Mouse (Mus musculus): ENCODE measurements at regions not wholly inside any gene's neighbourhood (a gene's known extent, or its start where the extent isn't known, plus 50 kb on each side); places are given as distances from the start of the nearest gene placed in this dataset.

DNA sequence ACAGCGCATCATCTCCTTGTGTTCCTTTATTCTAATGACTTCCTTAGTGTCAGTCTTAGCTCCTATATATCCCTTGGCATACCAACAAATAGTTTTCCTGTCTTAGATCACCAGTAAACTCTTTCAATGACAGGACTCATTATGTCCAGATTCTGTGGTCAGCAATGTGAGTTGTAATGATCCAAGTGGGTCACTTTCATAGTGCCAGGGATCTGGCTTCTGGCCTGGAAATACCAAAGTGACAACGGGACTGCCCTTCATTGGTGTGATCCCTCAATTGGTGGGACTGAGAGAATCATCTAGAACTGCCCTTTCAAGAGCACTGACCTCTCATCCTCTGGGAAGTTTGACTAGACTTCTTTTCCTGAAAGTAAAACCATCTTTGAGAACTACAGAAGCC, 494.7 kb upstream of the A1bg start:
- in situ Hi-C loops (cut with MboI, MseI) = loop anchor here (5.0 kb wide), 1 partner anchor 565 kb away; no protein-coding TSS in a partner anchor

GRCm38 (mm10) chr15:61416841-61417240, 494.0 kb upstream of the A1bg start:
- in situ Hi-C loops (cut with MboI, MseI) = loop anchor here (5.0 kb wide), 1 partner anchor 565 kb away; no protein-coding TSS in a partner anchor

GRCm38 (mm10) chr15:61415626-61416025, 492.8 kb upstream of the A1bg start:
- in situ Hi-C loops (cut with MboI, MseI) = loop anchor here (5.0 kb wide), 1 partner anchor 567 kb away; no protein-coding TSS in a partner anchor

DNA sequence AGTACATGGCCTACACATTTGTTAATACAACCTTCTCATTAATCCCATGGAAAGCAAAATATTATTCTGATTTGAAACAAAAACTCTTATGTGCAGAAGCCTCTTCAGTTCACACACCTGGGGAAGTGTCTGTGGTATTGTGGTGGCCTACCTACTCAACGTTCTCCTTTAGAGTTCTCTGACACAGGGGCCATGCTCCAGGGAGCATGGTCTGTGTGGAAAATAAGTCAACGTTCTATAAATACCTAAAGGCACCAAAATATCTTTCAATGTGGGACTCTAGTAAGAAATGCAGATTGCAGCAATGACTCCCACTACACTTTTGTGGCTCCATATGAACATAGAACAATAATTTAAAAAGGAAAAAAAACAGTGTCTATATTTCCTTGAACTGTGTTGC, 489.0 kb upstream of the A1bg start:
- in situ Hi-C loops (cut with MboI, MseI) = no loop called here

DNA sequence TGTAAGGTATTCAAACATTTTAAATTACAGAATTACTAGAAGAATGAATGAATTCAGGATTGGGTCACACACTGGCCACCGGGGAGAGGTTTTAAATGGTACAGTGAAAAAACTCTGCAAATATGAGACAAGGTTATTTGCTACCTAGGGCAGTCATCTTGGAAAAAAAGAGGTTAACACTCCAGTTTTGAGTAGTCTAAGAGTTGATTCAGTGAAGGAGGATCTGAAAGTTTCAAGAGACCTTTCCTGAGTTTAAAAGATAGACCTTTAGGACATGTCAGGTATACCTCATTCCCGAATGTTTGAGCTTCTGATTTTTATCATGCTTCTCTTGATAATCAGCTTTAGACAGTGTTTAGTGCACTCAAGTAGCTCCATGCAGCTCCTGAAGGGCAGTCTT, 488.0 kb upstream of the A1bg start:
- in situ Hi-C loops (cut with MboI, MseI) = no loop called here

DNA sequence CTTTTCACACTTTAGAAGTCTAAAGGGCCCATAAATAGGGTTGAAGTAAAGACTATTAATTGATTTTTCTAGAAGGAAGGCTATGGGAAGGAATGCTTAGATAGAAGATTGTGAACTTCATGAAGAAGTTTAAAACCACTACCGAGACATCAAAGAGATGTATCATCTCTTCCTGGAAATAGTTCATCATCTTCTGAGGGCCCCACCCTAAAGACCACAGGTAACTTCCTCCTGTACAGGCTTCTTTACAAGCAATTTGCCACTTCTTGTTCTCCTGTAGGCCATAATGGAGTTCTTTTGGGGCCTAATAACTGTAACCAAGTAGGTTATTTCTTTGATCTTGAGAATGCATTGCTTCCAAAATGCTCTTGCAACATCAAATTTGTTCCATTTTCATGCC, 485.8 kb upstream of the A1bg start:
- in situ Hi-C loops (cut with MboI, MseI) = no loop called here

- in situ Hi-C loops (cut with MboI, MseI) = no loop called here
Observed at GRCm38 (mm10) chr15:61400720-61401119, 477.9 kb upstream of the A1bg start.

GRCm38 (mm10) chr15:61399971-61400370, 477.2 kb upstream of the A1bg start:
- in situ Hi-C loops (cut with MboI, MseI) = loop anchor here (10.0 kb wide), 1 partner anchor 245 kb away; no protein-coding TSS in a partner anchor

DNA sequence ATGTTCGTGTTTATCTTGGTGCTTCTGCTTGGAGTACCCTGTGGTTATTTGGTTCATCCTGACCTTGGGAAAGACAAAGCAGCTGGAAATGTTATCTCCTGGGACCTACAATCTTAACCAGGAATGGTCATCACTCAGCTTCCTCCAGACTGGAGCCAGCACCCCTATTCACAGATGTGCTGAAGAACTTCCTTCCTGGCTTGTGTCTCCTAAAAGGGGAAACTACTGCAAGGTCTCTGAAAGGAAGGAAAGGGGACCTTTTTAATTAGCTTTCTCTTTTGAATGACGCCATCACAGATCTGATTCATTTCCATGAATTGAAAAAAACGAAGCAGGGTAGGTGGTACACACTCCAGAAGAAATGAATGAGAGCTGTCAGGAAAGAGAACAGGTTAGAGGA, 476.0 kb upstream of the A1bg start:
- in situ Hi-C loops (cut with MboI, MseI) = loop anchor here (10.0 kb wide), 1 partner anchor 244 kb away; no protein-coding TSS in a partner anchor

DNA sequence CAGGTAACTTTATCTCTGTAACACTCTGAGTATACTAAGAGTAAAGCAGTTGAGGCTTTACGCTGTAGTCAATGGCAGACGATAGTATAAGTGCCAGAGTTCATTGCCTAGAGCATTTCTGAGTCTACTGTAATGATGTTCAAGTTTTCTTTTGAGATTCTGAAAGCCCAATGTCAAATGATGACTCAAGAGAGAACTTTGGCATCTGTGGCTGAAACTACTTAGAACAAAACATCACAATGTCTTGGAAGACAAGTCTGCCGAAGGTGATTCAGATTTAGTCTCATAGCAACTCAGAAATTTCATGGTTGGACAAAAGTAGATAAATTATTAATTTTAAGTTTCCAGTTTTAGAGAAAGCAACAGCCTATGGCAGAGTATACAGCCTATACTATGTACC, 474.2 kb upstream of the A1bg start:
- in situ Hi-C loops (cut with MboI, MseI) = loop anchor here (10.0 kb wide), 1 partner anchor 242 kb away; no protein-coding TSS in a partner anchor

DNA sequence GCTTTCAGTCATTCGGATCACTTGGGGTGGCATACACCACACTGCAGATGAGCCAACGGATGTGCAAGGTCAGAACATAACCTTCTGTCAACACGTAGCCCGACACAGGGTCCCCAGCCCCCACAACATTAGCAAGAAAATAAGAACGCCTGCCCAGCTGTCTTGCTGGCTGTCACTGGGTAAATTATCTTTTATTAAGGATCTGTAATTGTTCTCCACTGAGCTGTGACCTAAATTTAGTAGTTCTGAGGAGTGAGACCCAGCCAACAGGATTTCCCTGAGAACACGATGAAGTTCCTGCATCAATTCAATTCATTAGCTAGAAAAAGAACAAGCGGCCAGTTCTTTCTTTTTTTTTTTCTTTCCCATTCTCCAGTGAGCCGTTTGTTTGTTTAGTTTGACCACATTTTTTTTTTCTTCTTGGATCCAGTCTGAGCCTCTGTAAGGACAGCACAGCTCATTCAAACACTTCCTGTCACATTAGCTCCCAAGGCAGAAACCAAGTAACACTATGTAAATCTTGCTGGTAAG, 472.5 kb upstream of the A1bg start:
- in situ Hi-C loops (cut with MboI, MseI) = loop anchor here (10.0 kb wide), 1 partner anchor 241 kb away; no protein-coding TSS in a partner anchor

DNA sequence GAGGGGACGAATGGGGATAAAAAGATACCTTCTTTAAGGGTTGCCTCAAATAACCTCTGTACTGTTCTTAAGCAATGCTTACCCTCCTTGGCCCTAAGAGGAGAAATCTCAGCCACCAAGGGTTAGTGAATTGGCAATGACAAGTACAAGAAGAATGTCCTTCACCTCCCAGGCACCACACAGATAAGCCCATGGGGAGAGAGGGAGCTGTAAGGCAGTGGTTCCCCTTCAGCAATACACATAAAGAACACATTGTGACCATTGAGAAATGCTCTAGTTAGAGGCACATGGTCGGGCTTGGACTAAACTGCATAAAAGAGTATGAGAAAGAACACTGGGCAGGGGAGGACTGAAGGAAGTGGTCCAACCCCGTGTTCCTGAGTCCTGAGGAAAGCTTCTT, 457.9 kb upstream of the A1bg start:
- in situ Hi-C loops (cut with MboI, MseI) = no loop called here

- in situ Hi-C loops (cut with MboI, MseI) = no loop called here
Observed at GRCm38 (mm10) chr15:61366276-61366675, 443.5 kb upstream of the A1bg start.

DNA sequence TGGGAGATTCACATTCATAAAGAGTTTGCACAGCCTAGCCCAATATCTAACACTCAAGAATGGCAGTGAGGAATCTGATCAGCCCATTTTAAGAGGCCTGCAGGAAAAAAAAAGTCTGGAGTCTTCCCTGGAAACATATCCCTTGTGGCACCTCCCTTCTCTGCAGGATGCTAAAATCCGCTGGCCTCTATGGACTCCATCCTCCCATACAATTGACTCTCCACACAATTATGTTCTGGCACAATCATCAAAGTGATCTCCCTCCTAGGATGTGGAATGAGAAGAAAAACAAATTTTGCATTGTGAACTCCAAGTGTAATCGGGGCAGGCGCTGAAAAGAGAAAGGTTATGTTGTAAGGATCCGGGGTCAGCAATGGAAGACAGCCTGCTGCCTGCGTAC, 442.7 kb upstream of the A1bg start:
- in situ Hi-C loops (cut with MboI, MseI) = no loop called here

GRCm38 (mm10) chr15:61364461-61364860, 441.6 kb upstream of the A1bg start:
- in situ Hi-C loops (cut with MboI, MseI) = no loop called here

DNA sequence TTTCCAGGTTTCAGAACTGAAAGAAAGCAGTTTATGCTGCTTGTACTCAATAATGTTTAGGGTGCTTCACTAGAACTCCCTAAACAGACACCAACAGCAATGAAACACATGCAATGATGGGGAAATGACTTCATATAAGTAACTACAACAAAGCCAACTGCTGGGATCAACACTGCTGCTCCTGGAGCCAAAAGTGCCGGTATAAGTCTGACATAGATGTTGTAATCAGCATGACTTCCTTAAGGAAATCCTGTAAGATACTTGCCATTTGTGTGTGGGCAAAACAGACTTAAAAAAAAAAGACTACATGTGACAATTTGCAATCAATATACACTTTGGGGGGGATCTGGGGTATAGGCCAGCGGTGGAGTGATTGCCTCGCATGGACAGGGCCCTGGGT, 438.4 kb upstream of the A1bg start:
- in situ Hi-C loops (cut with MboI, MseI) = no loop called here

DNA sequence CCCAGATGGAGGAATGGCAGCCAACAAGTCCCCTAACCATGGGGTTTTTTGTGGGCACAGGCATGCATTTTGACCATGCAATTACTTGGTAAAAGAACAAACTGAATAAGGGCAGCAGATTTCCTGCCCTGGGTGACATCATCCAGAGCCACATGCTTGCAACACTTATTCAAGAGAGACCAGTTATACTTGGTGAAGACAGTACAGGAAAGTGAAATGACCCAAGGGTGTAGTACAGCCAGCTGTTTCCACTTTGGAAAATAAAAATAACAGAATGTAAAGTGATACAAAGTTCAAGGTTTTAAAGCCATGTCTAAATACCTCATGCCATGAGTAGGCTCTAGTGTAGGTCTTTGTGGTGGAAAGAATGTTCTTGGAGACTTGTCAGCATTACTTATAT, 432.5 kb upstream of the A1bg start:
- in situ Hi-C loops (cut with MboI, MseI) = no loop called here

DNA sequence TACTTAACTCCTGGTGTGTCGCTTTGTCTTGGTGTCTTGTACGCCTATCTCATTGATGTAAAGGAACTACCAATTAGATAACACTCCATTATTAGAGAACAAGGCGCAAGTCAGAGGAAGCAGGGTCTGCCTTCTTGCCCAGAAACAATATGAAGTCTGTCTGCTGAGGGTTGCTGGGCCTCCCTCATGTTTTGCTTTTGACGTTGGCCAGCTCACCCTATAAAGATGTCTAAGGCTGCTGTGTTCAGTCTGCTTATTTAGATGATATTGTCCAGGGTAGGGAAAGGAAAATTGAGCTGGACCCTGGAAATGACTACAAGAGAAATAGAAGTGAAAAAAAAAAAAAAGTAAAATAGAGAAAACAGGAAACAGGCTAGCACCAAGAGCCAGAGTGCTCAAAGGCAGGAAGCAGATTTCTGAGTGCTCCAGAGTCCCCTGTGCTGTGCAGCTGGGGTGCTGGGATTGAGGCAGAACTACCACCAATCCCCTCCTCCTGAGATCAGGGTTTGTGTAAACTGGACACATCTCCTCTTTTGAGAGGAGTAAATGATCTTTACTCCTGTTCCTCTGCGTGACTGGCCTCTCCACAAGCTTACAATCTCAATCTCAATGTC, 429.0 kb upstream of the A1bg start:
- in situ Hi-C loops (cut with MboI, MseI) = no loop called here

DNA sequence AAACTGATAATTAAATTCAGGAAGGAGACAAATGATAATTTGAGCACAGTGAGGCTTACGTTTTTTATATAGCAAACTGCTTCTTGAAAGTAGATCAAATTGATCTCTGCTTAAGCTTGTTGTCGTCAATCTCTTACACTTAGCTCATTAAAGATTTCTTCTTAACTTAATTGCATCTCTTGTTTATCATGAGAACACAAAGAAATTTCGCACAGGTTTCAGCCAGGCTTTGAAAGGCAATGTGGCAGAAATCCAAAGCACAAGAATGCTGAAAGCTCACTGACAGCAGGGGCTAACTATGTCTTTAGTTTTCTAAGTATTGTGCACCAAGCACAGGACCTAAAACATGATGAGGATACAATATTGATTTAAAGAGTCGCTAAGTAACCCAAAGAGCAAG, 422.3 kb upstream of the A1bg start:
- in situ Hi-C loops (cut with MboI, MseI) = no loop called here

DNA sequence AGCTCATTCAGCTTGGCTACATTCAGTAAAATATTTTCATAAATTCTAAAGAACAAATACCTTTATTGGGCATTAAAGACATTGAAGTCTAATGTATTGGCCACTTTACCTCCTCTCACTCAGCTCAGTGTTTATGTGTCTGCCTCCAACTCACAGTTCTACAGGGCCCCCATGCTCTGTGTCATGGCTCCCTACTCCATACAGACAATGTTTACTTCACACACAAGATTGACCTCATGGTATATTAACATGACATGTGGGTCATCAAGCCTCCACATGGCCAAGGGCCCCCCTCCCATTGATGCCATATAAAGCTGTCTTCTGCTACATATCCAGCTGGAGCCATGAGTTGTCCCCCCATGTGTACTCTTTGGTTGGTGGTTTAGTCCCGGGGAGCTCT, 419.8 kb upstream of the A1bg start:
- in situ Hi-C loops (cut with MboI, MseI) = no loop called here

DNA sequence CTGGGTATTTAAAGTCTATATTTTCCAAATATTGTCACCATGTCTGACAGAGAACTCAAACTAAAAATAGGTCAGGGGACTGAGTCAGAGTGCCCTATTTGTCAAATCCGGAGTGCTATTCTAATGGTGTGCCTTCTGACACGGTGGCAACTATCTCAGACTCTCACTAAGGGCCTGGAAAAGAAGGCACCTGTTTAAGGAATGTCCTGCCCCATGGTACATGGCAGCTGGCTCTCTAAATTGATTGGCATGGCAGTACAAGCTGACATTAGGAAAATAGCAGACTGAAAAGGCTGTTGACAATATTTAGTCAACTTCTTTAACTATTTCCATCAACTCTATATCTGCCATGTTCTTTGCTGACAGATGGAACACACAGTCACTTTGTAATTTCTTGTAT, 405.1 kb upstream of the A1bg start:
- in situ Hi-C loops (cut with MboI, MseI) = no loop called here

DNA sequence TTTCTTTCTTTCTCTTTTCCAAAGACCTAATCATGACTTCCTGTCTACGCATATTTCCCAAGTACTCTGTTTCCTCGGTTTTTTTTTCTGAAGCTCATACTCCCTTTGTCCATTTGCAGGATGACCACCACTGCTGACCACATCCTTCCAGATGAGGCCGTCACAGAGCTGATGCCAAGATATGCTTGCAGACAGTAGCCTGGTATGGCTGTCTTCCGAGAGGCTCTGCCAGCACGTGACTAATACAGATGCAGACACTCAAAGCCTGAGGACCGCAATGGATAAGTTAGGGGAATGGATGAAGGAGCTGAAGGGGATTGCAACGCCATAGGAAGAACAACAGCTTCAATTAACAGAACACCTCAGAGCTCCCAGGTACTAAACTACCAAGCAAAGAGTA, 399.4 kb upstream of the A1bg start:
- in situ Hi-C loops (cut with MboI, MseI) = no loop called here

- in situ Hi-C loops (cut with MboI, MseI) = no loop called here
Observed at GRCm38 (mm10) chr15:61309452-61310165, 386.8 kb upstream of the A1bg start.
